Mouse (Mus musculus) myocyte (in vitro differentiated cells): ENCODE measurements around the gene Map3k13.
A peak's percentile ranks its signal among the peaks of the same experiment; 100 is the strongest.

ENCODE experiments used
- CEBPB ChIP-seq: IDR thresholded peaks from 2 replicates; pipeline ENCODE4 v1.6.1; 2011; ENCODE audit warnings: mild to moderate bottlenecking, moderate library complexity; ENCODE audit not compliant: poor library complexity, insufficient read depth, severe bottlenecking
- E2F4 ChIP-seq: IDR thresholded peaks from one replicate; pipeline ENCODE4 v1.6.1; 2011; ENCODE audit warnings: mild to moderate bottlenecking, control low read depth, moderate library complexity; ENCODE audit not compliant: insufficient read depth
- MAX ChIP-seq: IDR thresholded peaks from one replicate; pipeline ENCODE4 v1.6.1; 2011; ENCODE audit warnings: low read depth, mild to moderate bottlenecking, control low read depth
- MYOD1 ChIP-seq, 3 experiments: IDR thresholded peaks; one replicate each; pipeline ENCODE4 v1.6.1; 2011; ENCODE audit warnings: control low read depth in 2 of 3, low read depth in 2 of 3, mild to moderate bottlenecking in 2 of 3, moderate library complexity in 1 of 3; ENCODE audit not compliant: insufficient read length in 2 of 3, control insufficient read depth in 1 of 3
- MYOG ChIP-seq, 3 experiments: IDR thresholded peaks; one replicate each; pipeline ENCODE4 v1.6.1; 2011; ENCODE audit warnings: control low read depth in 2 of 3, low read depth in 2 of 3, mild to moderate bottlenecking in 2 of 3; ENCODE audit not compliant: insufficient read length in 2 of 3, control insufficient read depth in 1 of 3, insufficient read depth in 1 of 3
- POLR2A ChIP-seq: IDR thresholded peaks from one replicate; pipeline ENCODE4 v1.6.1; 2011; ENCODE audit warnings: low read depth, mild to moderate bottlenecking, control low read depth, moderate library complexity; ENCODE audit not compliant: insufficient read length
- POLR2AphosphoS2 ChIP-seq: IDR thresholded peaks from one replicate; pipeline ENCODE4 v1.6.1; 2011; ENCODE audit warnings: low read depth, control low read depth; ENCODE audit not compliant: insufficient read length
- REST ChIP-seq: IDR thresholded peaks from one replicate; pipeline ENCODE4 v1.6.1; 2011; ENCODE audit warnings: mild to moderate bottlenecking, control low read depth, moderate library complexity; ENCODE audit not compliant: insufficient read depth, insufficient read length
- SRF ChIP-seq: IDR thresholded peaks from one replicate; pipeline ENCODE4 v1.6.1; 2011; ENCODE audit warnings: low read depth; ENCODE audit not compliant: control insufficient read depth, insufficient read length
- TCF12 ChIP-seq: IDR thresholded peaks from one replicate; pipeline ENCODE4 v1.6.1; 2011; ENCODE audit warnings: mild to moderate bottlenecking, control low read depth; ENCODE audit not compliant: poor library complexity, insufficient read depth, severe bottlenecking
- TCF3 ChIP-seq: IDR thresholded peaks from one replicate; pipeline ENCODE4 v1.6.1; 2011; ENCODE audit warnings: low read depth, control low read depth; ENCODE audit not compliant: insufficient read length
- USF1 ChIP-seq: IDR thresholded peaks from one replicate; pipeline ENCODE4 v1.6.1; 2011; ENCODE audit warnings: low read depth, mild to moderate bottlenecking, control low read depth, moderate library complexity

DNA sequence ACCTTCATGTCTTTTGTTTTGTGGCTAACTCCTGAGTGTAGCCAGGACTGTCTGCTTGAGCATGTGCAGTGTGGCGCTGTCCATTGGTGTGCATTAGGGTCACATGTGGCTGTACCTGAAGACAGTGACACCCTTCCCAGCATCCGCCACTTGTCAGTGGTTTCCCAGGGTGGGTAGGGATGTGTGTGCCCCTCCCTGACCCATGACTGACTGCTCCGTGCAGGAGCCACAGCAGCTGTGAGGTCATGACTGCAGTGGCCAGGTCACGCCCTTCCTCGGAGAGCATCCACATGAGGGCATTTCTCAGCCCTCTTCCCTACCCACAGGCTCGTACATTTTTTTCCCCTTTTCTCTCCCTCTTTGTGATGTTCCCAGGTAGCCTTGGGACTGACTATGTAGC, 36.6 kb downstream of the Map3k13 start:
- TF ChIP-seq USF1: no peak
- no peak for TF ChIP-seq SRF
- TF ChIP-seq POLR2A: no peak
- peak; percentile 4 for TF ChIP-seq REST
- TF ChIP-seq TCF12: no peak
- no peak for TF ChIP-seq CEBPB
- TF ChIP-seq POLR2AphosphoS2: no peak
- TF ChIP-seq MAX: no peak
- TF ChIP-seq E2F4: no peak
- TF ChIP-seq MYOG (IDR thresholded peaks at IDR 0.05; ENCODE audit: control insufficient read depth in 1 of 3, insufficient read depth in 1 of 3, insufficient read length in 2 of 3, low read depth in 2 of 3): peak in 2 of 3 experiments; percentile 88 to 94
- peak; percentile 17 for TF ChIP-seq TCF3
- TF ChIP-seq MYOD1 (IDR thresholded peaks at IDR 0.05; ENCODE audit: control insufficient read depth in 1 of 3, insufficient read length in 2 of 3, low read depth in 2 of 3): peak in 2 of 3 experiments; percentile 59 to 82
